Mouse (Mus musculus) liver, adult 2 months (tissue): ENCODE results near the gene Ropn1.

Source experiments
- CTCF ChIP-seq: fragments of 200-500 bp; IDR thresholded peaks from 2 replicates; pipeline ENCODE4 v1.5.1; 2011; ENCODE audit warnings: low read depth, low read length, control low read depth
- POLR2A ChIP-seq: fragments of 200-500 bp; IDR thresholded peaks from 2 replicates; pipeline ENCODE4 v1.6.1; 2011; ENCODE audit warnings: low read length, control low read depth; ENCODE audit not compliant: insufficient read depth; ENCODE audit errors: extremely low read depth

DNA sequence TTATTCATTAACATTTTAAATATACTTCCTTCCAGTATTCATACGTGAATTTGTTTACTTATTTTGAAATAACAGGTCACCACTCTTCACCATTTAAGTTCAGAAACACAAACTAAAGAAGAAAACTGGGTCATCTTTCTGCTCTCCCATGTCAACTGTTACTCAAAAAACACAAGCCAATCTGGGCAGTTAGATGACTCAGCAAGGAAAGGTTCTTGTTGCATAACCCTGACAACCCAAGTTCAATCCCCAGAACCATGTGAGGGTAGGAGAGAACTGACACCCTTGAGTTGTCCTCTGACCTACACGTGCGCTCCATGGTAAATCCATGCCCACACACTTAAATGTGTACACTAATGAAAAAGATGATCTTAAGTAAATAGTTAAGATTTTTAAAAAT lies 75.4 kb downstream of the Ropn1 start:
- no peak for TF ChIP-seq CTCF
- TF ChIP-seq POLR2A = no peak
